Mouse (Mus musculus): ENCODE measurements around the gene Paox.

GRCm38 (mm10) chr7:140141350-140141749, 25.8 kb downstream of the Paox start:
- peak; percentile 79; the same call in 1 of the 2 replicates for TF ChIP-seq CTCF (IDR thresholded peaks at IDR 0.05; ENCODE audit: extremely low read depth, insufficient read depth, insufficient read length, insufficient replicate concordance)
- TF ChIP-seq POLR2A (IDR thresholded peaks at IDR 0.05; ENCODE audit: low read depth, low read length): no peak
